Mouse (Mus musculus) megakaryocyte, adult 5-6 weeks (primary cell): ENCODE results near the gene Cel. TPM values are rescaled to one million over a fixed set of nuclear protein-coding genes. Genes with fewer than 3 reads are reported as not detected.

Experiments used
- ATAC-seq: 2 replicates; pipeline ENCODE4 v1.8.0; 2016; ENCODE audit warnings: mild to moderate bottlenecking, inconsistent platforms; ENCODE audit not compliant: poor library complexity, severe bottlenecking
- total RNA-seq, 2 experiments: library from RNA; stranded (forward) in 1 of 2; stranded (reverse) in 1 of 2; fragments of 153-499, 151-499 nt in 1 of 2; fragments of 221-1000, 200-1000 nt in 1 of 2; gene quantifications; 2 replicates each; pipeline versions ENCODE4 v1.2.3 to v1.2.4; 2015 to 2017

Cel gene
- total RNA-seq, 2 experiments from 2014 or later: not detected

DNA sequence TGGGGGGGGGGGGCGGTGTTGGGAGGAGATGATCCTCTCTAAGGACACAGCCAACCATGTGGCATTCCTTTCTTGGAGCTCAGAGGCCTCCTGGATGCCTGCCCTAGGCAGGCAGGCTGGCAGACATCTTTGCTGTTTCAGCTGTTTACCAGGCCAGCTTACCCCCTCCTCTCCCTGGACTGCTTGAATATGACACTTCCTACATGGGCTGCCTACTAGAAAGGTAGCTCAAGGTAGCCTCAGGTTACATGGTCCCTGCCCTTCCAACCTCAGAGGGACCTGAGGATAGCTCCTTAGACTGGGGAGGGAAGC is 24.4 kb downstream of the Cel start:
- ATAC-seq: no peak

- ATAC-seq: no peak
Measured at GRCm38 (mm10) chr2:28537995-28538816, 25.0 kb downstream of the Cel start.

GRCm38 (mm10) chr2:28537634-28537920 is 25.6 kb downstream of the Cel start:
- no peak for ATAC-seq

DNA sequence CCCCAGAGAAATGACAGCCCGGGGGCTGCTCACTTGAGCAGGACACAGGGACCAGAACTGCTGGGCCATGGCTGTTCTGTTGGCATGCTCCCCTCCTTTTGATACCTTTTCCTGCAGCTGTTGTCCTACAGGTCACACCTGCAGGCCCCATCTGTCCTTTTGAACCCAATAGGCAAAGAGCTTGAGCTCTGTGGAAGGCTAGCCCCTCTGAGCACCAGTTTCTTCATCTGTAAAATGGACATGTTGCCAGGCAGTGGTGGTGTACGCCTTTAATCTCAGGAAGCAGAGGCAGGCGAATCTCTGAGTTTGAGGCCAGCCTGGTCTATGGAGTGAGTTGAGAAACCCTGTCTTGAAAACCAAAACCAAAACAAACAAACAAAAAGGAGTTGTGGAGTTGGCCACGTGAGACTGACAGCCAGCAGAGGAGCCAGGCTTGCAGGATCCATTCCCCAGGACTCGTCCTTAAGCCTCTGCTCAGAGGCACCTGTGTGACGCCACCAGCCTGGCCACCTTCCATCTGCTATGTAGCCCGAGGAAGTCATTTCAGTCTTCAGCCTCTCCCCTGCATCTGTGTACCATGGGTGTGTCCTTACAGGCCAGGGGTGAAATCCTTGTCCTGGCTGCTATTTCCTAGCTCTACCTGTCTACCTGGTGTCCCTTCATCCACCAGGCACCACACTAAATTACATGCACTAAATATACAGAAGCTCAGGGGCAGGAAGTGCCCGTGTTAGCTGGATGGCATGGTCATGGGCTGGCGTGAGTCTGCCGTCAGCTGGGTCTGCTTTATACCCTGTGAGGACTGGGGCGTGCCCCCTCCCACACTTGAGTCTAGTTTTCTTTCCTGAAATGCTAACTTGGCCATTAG is 26.2 kb downstream of the Cel start:
- ATAC-seq: no peak

GRCm38 (mm10) chr2:28536166-28536565 is 27.0 kb downstream of the Cel start:
- ATAC-seq: no peak

DNA sequence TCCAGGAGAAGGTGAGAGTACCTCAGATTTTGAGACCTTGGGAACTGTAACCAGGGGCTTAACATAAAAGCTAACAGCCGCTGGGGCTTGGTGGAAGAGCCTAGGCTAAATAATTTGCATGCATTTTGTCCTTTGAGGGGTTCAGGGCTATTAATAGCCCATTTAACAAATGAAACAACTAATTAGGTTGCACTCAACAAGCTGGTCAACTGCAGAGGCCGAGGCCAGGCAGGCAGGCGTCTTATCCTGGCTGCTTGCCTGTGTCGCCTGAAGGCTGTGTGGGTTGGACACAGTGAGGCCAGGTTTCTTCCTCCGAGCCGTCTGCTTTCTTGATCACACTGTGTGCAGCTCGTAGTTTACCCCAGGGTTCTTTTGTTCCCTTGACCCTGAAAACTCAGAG is 27.6 kb downstream of the Cel start:
- ATAC-seq: no peak

DNA sequence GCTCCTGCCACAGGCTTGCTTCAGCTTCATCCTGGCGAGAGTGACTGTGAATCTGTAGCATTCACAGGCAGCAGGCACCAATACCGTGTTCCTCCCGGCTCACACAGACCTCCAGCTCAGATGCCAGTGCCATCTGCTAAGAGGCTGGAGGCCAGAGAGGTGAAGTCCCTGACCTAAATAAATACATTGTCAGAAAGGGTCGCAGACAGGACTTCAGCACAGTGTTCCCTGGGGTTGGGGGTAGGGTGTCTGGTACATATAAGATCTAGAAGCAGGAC is 28.0 kb downstream of the Cel start:
- ATAC-seq: no peak

DNA sequence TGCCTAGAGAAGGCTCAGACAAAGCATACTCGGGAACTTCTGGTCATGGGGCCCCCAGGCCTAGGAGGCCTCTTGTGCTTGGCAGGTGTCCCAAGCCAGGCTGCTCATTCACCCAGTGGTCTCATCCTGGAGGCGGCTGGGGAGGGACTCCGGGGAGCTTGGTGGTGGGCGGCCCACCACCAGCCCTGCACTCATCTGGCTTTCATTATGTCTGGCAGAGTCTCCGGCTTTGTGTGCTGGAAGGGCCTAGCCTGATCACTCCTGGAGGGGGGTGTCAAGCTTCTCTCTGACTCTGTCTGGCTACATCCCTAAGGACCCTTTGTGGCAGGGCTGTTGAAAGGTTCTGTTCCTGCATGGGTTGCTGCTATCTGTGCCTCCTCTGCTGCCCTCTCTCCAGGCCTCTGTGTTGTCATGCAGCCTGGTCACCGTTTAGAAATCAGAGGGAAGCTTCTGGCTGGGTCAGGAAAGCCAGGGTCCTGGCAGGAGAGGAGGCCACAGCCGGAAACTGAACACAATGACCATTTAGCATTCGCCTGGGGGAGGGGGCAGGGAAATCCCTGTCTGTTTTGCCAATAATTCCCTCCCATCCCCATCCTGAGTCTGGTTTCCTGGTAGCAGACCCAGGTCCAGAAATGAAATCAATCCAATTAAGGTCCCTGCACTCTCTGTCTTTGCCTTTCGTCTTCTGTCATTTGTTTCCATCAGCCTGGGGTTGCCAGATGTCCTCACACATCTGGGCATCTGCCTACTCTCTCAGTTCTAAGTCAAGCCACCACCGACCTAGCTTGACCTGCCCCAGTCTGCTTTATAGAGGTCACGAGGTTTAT is 28.6 kb downstream of the Cel start:
- ATAC-seq: no peak

- ATAC-seq: no peak
Measured at GRCm38 (mm10) chr2:28533901-28534435, 29.2 kb downstream of the Cel start.

DNA sequence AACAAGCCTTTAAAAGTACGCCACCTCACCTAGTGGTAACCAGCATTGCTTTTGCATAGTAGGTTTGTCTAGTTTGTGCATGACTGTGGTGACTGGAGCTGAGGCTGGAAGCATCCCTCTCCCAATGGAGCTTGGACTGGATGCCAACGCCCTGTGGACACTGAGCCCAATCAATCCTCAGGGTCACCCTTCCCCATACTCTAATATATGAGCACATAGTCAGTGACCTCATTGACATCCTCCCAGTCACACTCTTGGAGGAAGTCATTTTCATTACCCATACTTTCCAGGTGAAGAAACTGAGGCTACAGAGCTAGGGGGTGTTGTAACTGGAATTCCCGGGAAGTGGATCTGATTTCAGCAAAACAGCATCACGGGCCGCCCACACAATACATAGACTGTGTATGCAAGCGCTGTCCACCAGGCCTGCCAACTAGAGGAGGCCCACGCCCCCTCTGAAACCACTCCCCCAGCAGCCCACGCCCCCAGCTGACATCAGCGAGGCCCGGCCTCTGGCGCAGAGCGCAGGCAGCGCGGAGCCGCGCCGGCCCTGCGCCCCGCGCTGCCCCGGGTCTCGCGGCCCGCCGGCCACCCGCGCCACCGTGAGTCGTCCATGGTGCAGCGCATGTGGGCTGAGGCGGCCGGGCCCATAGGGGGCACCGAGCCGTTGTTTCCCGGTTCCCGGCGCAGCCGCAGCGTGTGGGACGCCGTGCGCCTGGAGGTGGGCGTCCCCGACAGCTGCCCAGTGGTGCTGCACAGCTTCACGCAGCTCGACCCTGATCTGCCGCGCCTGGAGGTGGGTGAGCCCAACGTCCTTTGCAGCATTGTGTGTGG is 30.0 kb downstream of the Cel start:
- ATAC-seq: peak; percentile 98

- ATAC-seq: no peak
Measured at GRCm38 (mm10) chr2:28530311-28530710, 32.9 kb downstream of the Cel start.

DNA sequence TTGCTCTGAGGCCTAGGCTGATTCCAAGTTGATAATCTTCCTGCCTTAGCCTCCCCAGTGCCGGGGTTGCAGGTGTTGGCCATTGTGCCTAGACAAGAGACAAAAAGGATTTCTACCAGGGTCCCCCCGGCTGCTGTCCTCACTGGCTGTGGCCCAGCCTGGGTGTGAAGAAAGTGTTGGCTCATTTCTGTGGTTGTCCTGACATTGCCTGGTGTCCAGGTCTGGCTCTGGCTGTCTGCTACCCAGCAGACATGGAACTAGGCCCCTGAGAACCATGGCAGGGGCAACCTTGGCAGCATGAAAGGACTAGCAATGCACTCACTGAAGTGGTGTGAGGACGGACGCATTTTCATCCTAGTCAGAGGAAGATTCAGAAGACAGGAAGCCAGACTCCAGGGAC is 33.3 kb downstream of the Cel start:
- ATAC-seq: no peak

DNA sequence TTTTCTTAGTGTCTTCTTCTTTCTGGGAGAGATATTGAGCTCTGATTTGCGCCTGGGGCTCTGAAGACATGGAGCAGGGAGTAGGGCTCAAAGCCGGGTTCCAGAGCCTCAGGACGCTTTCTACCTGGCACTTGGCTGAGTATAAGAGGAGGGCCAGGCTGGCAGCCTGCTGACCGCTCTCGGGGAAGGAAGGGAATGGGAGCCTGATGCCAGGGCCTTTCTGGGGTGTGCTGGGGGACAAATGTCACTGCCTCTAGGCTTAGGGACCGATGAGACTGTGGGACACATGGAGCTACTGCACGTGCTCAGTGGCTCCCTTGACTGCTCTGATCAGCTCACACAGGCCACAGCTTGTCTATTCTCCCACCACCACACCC is 34.9 kb downstream of the Cel start:
- no peak for ATAC-seq

DNA sequence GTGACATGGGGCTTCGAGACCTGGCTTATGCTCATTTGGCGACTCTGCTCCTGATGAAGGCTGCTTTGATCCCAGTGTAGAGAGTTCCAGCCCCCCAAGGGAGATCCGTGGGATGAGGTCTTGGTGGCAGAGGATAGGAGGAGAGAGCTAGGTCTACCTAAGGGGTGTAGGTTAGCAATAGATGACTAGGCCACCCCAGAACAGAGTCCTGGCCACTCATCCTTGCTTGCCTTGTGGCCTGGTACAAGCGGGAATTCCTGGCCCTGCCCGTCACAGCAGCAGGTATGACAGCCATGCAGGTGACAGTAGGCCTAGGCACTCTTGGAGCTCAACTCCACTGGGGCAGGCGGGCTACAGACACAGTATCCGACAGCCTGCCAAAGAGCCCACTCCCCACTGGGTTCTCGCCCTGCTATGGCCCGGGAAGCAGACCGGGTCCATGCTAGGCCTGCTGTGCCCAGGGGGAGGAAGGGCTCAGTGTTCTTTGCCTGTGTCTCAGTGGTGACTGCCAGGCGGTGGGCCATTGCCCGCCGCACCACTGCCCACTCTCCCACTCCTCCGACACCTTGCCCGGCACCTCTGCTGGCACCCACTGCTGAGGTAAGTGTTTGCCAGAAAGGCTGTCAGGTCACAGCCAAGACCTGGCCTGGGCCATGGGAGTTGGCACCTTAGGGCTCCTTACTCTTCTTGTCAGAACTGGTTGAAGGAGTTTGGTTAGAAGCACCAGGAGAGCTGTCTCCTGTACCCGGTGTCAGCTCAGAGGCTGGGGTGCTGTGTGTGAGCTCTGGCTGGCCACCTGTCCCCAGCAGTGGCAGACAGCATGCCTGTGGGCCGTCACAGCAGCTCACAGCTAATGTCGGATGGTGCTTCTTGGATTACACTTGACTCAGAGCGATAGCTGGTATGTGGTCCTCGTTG is 35.5 kb downstream of the Cel start:
- no peak for ATAC-seq

DNA sequence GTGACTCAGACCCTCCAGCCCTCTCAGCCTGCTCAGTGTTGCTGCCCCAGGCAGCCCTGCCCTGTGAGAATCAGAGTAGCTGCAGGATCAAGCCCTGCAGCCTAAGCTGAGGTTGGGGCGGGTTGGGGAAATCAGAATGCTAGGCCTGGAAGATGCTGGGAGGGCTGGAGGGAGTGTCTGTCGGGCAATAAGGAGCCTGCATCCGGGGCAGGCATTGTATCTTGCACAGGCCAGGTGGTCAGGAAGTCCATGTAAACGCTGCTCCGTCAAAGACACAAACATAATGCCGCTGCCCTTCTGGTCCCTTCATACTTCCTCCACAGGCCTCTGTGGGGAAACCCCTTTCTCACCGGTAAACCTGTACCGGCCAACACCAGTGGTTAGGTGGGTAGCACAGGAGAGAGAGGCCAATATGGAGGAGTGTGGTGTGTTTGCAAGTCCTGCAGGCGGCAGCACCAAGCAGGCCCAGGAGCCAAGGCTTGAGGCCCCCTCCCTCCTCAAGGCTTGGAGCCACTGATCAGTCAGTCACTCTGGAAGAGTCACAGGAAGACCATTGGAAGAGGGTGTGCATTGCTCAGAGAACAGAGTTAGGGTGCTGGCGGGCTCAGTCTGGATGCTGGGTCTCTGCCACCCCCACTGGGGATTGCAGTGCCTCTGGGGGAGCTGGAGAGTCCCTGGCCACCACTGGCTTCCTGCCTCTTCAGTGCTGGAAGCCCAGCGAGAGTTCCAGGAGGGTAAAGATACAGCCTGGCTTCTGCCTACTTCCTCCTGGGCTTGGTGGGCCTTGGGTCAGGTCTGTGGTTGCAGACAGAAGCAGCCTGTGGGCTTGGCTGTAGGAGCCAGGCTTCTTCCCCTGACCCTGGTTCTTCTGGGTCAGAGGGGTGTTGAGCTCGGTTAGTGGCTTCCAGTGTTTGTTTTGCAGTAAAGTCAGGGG is 37.0 kb downstream of the Cel start:
- peak; percentile 73 for ATAC-seq

GRCm38 (mm10) chr2:28525219-28525942 is 37.8 kb downstream of the Cel start:
- ATAC-seq: peak; percentile 41

DNA sequence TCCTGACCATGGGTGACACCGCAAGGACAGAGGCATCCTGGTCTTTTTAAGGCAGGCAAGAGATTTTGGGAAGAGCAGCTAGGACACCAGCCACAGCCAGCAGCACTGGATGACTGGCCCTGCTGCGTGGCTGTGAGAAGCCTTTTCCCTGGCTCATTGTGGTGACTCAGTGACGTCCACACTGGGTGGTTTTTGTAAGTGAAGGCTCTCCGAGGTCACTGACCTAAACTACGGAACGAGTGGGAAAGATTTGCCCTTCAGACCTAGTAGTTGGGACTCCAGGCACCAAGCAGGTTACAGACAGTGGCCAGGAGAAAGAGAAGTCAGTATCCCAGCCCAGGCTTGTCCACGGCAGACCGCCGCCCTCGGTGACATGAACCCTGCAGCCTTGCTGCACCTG is 38.8 kb downstream of the Cel start:
- ATAC-seq: no peak

- peak; percentile 31 for ATAC-seq
Measured at GRCm38 (mm10) chr2:28523643-28524117, 39.5 kb downstream of the Cel start.
